Mouse (Mus musculus): ENCODE measurements around the gene Ntm. TPM values are rescaled to one million over a fixed set of nuclear protein-coding genes. Genes with fewer than 3 reads are reported as not detected.

Ntm gene
- polyA plus RNA-seq, 1 experiment from 2014 or later: 0.76 TPM

GRCm38 (mm10) chr9:29558915-29559314, 404.0 kb downstream of the Ntm start:
- H3K4me3 ChIP-seq (ENCODE audit: low read depth, low read length): no peak overlapping the region
- no peak for TF ChIP-seq EP300 (IDR thresholded peaks at IDR 0.05)
- TF ChIP-seq CTCF (IDR thresholded peaks at IDR 0.05): no peak
- ATAC-seq: no peak
- H3K27me3 ChIP-seq (replicated peaks; ENCODE audit: insufficient read depth, low read length): no peaks in the 10 kb centered on the region
- no peak for DNase-seq (ENCODE audit: low spot score)
- WGBS: 73% methylated on average over 4 of the region's 4 CpGs
- no peaks in the 10 kb centered on the region for H3K9me3 ChIP-seq (ENCODE audit: low read length)
- H3K27ac ChIP-seq (ENCODE audit: low read length): no peak overlapping the region
- no peak overlapping the region for H3K4me2 ChIP-seq (replicated peaks; ENCODE audit: low read depth, low read length)
- no peak overlapping the region for H3K9ac ChIP-seq (replicated peaks; ENCODE audit: low read depth)
- H3K4me1 ChIP-seq (ENCODE audit: insufficient read depth, low read depth, low read length): no peaks in the 10 kb centered on the region
- H3K36me3 ChIP-seq (ENCODE audit: insufficient read depth, low read length): no peaks in the 10 kb centered on the region

DNA sequence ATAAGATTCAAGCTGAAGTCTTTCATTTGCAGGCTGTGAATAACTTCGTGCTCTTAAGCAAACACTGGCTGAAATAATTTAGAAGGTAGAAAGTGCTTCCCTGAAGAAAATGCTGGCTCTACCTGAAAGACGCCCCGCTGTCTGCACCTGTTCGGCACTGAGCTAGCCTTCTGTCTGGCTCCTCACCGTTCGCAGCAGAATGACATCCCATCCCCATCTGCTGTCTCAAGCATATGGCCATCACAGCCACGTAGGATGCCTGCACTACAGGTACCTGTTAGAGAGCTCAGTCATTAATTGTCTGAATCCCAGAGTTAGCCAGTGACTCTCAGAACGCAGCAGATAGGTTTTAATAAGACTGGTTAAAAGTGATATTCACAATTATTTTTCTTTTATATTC, 412.4 kb downstream of the Ntm start:
- no peak for DNase-seq (ENCODE audit: low spot score)
- no peak overlapping the region for H3K4me2 ChIP-seq (replicated peaks; ENCODE audit: low read depth, low read length)
- no peaks in the 10 kb centered on the region for H3K4me1 ChIP-seq (ENCODE audit: insufficient read depth, low read depth, low read length)
- H3K27me3 ChIP-seq (replicated peaks; ENCODE audit: insufficient read depth, low read length): no peaks in the 10 kb centered on the region
- WGBS: 72% methylated on average over 8 of the region's 8 CpGs
- no peak overlapping the region for H3K9ac ChIP-seq (replicated peaks; ENCODE audit: low read depth)
- TF ChIP-seq EP300 (IDR thresholded peaks at IDR 0.05): no peak
- TF ChIP-seq CTCF (IDR thresholded peaks at IDR 0.05): no peak
- no peak overlapping the region for H3K4me3 ChIP-seq (ENCODE audit: low read depth, low read length)
- no peaks in the 10 kb centered on the region for H3K9me3 ChIP-seq (ENCODE audit: low read length)
- H3K36me3 ChIP-seq (ENCODE audit: insufficient read depth, low read length): no peaks in the 10 kb centered on the region
- H3K27ac ChIP-seq (ENCODE audit: low read length): no peak overlapping the region
- no peak for ATAC-seq

DNA sequence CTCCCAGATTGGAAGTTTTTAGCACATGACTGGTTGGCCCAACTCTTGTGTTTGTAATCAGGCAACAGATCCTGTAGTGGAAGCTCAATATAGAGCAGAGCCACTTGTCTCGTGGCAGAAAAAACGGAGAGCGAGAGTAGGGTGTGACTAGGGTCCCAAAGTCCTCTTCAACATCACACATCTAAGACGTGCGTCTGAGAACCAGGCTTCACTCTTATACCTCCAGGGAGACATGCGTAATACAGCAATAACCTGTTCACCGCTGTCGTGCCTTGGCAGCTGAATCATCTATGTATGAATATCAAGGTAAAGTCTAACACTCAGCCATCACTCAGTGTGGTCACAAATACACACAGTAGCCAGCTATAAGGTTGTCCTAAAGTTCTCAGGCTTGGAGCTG, 412.8 kb downstream of the Ntm start:
- ATAC-seq: no peak
- WGBS: 81% methylated on average over 8 of the region's 8 CpGs
- Histone ChIP-seq H3K4me1 (ENCODE audit: insufficient read depth, low read depth, low read length) (no peaks in the 10 kb centered on the region), H3K4me2 (replicated peaks; ENCODE audit: low read depth, low read length) (no peak overlapping the region), H3K27me3 (replicated peaks; ENCODE audit: insufficient read depth, low read length) (no peaks in the 10 kb centered on the region), H3K27ac (ENCODE audit: low read length) (no peak overlapping the region), H3K9ac (replicated peaks; ENCODE audit: low read depth) (no peak overlapping the region), H3K9me3 (ENCODE audit: low read length) (no peaks in the 10 kb centered on the region), H3K36me3 (ENCODE audit: insufficient read depth, low read length) (no peaks in the 10 kb centered on the region), H3K4me3 (ENCODE audit: low read depth, low read length) (no peak overlapping the region)
- no peak for DNase-seq (ENCODE audit: low spot score)
- no peak for TF ChIP-seq CTCF (IDR thresholded peaks at IDR 0.05)
- no peak for TF ChIP-seq EP300 (IDR thresholded peaks at IDR 0.05)

DNA sequence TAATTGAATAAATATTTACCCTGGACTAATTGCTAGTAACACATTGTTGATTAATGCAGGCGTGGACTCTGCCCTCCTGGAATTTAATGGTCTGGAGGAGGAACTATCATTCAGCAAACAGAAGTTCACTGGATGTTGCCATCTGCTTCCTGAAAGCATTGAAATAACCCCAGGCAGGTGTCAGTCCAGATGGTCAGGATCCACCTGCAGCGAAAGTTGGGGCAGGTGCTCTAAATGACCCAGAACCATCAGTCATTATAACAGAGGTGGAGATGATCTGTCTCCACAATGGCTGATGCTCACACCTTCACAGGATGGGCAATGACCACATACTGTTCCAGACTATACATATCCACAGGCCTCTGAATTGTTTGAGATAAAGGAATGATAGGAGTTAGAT, 426.5 kb downstream of the Ntm start:
- no peaks in the 10 kb centered on the region for H3K4me1 ChIP-seq (ENCODE audit: insufficient read depth, low read depth, low read length)
- TF ChIP-seq CTCF (IDR thresholded peaks at IDR 0.05): no peak
- no peak for TF ChIP-seq EP300 (IDR thresholded peaks at IDR 0.05)
- no peaks in the 10 kb centered on the region for H3K36me3 ChIP-seq (ENCODE audit: insufficient read depth, low read length)
- ATAC-seq (no peak), DNase-seq (ENCODE audit: low spot score) (no peak)
- no peak overlapping the region for H3K9ac ChIP-seq (replicated peaks; ENCODE audit: low read depth)
- WGBS: 75% methylated on average over 2 of the region's 2 CpGs
- no peak overlapping the region for H3K4me3 ChIP-seq (ENCODE audit: low read depth, low read length)
- no peaks in the 10 kb centered on the region for H3K27me3 ChIP-seq (replicated peaks; ENCODE audit: insufficient read depth, low read length)
- no peaks in the 10 kb centered on the region for H3K9me3 ChIP-seq (ENCODE audit: low read length)
- H3K4me2 ChIP-seq (replicated peaks; ENCODE audit: low read depth, low read length): no peak overlapping the region
- no peak overlapping the region for H3K27ac ChIP-seq (ENCODE audit: low read length)

DNA sequence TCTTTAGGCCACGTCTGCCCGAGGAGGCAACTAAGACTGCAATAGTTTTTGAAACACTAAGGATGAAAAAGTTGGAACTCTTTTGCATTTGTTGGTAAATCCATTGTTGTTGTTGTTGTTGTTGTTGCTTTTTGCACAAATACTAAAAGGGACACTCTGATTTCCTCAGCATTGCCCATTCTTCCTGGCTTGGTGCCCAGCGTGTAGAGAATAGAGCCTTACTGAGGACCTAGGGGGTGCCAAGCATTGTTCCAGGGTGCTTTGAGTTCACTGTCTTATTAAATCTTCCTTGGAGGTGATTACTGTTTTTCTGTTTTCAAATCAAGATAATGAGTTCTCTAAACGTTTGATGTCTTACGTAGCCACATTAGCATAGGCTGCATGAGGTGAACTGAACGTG, 428.2 kb downstream of the Ntm start:
- Histone ChIP-seq H3K9ac (replicated peaks; ENCODE audit: low read depth) (no peak overlapping the region), H3K27ac (ENCODE audit: low read length) (no peak overlapping the region), H3K36me3 (ENCODE audit: insufficient read depth, low read length) (no peaks in the 10 kb centered on the region), H3K4me2 (replicated peaks; ENCODE audit: low read depth, low read length) (no peak overlapping the region), H3K4me3 (ENCODE audit: low read depth, low read length) (no peak overlapping the region), H3K4me1 (ENCODE audit: insufficient read depth, low read depth, low read length) (no peaks in the 10 kb centered on the region), H3K9me3 (ENCODE audit: low read length) (no peaks in the 10 kb centered on the region), H3K27me3 (replicated peaks; ENCODE audit: insufficient read depth, low read length) (no peaks in the 10 kb centered on the region)
- WGBS: 82% methylated on average over 6 of the region's 6 CpGs
- ATAC-seq (no peak), DNase-seq (ENCODE audit: low spot score) (no peak)
- no peak for TF ChIP-seq CTCF (IDR thresholded peaks at IDR 0.05)
- TF ChIP-seq EP300 (IDR thresholded peaks at IDR 0.05): no peak

DNA sequence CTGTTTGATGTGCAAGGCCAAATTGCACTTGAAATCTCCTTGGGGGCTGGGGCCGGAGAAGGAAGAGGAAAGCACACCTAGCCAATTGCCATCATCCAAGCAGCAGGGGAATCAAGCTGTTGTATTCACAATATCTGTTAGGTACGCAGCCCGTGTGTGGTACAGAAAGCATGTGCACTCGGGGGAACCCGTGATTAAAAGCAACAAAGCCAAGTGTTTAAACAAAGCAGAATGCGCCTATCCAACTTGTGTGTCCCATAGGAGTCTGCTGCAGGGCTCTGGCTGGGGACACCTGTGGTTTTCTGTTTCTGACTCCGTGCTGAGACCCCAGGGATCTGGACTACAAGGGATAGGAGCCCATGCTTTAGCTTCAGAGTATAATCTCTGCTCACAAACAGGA, 428.6 kb downstream of the Ntm start:
- no peaks in the 10 kb centered on the region for H3K36me3 ChIP-seq (ENCODE audit: insufficient read depth, low read length)
- no peak overlapping the region for H3K9ac ChIP-seq (replicated peaks; ENCODE audit: low read depth)
- DNase-seq (ENCODE audit: low spot score) (no peak), ATAC-seq (no peak)
- H3K4me2 ChIP-seq (replicated peaks; ENCODE audit: low read depth, low read length): no peak overlapping the region
- WGBS: 61% methylated on average over 7 of the region's 7 CpGs
- no peaks in the 10 kb centered on the region for H3K27me3 ChIP-seq (replicated peaks; ENCODE audit: insufficient read depth, low read length)
- H3K9me3 ChIP-seq (ENCODE audit: low read length): no peaks in the 10 kb centered on the region
- no peaks in the 10 kb centered on the region for H3K4me1 ChIP-seq (ENCODE audit: insufficient read depth, low read depth, low read length)
- no peak overlapping the region for H3K27ac ChIP-seq (ENCODE audit: low read length)
- TF ChIP-seq EP300 (IDR thresholded peaks at IDR 0.05): no peak
- no peak for TF ChIP-seq CTCF (IDR thresholded peaks at IDR 0.05)
- no peak overlapping the region for H3K4me3 ChIP-seq (ENCODE audit: low read depth, low read length)

DNA sequence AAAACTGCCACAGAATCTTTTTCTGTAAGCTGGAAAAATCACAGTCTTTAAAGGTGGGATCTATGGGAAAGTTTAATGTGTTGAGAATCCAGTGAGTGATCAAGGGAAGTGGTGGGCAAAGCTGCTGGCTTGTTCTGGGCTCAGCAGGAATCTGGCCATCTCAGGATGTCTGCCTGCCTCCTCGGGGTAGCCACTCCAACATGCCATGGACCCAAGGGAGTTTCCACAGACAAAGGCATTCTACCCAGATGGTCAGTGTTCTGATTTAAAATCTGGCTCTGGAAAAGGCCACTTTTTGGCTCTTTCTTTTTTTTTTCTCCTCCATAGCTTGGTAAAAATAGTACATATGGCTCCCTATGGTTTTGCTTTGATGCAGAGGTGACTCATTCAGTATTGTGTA, 429.4 kb downstream of the Ntm start:
- H3K27me3 ChIP-seq (replicated peaks; ENCODE audit: insufficient read depth, low read length): no peaks in the 10 kb centered on the region
- H3K27ac ChIP-seq (ENCODE audit: low read length): no peak overlapping the region
- H3K36me3 ChIP-seq (ENCODE audit: insufficient read depth, low read length): no peaks in the 10 kb centered on the region
- 50% methylated on average over 1 of the region's 1 CpGs for WGBS
- H3K9me3 ChIP-seq (ENCODE audit: low read length): no peaks in the 10 kb centered on the region
- no peak overlapping the region for H3K9ac ChIP-seq (replicated peaks; ENCODE audit: low read depth)
- no peak for ATAC-seq
- no peak overlapping the region for H3K4me2 ChIP-seq (replicated peaks; ENCODE audit: low read depth, low read length)
- no peak for TF ChIP-seq CTCF (IDR thresholded peaks at IDR 0.05)
- TF ChIP-seq EP300 (IDR thresholded peaks at IDR 0.05): no peak
- H3K4me3 ChIP-seq (ENCODE audit: low read depth, low read length): no peak overlapping the region
- DNase-seq (ENCODE audit: low spot score): no peak
- H3K4me1 ChIP-seq (ENCODE audit: insufficient read depth, low read depth, low read length): no peaks in the 10 kb centered on the region
